Mouse (Mus musculus): Measurements from ENCODE around the gene Tectb. TPM values are rescaled to one million over a fixed set of nuclear protein-coding genes. Genes with fewer than 3 reads are reported as not detected.

Tectb gene
- polyA plus RNA-seq, 1 experiment: not detected

- Histone ChIP-seq H3K4me3 (replicated peaks) (no peak overlapping the region), H3K27me3 (replicated peaks) (peaks cover 11% of the 10 kb centered on the region), H3K36me3 (replicated peaks; ENCODE audit: low read length) (peaks cover 15% of the 10 kb centered on the region), H3K4me1 (peaks cover 43% of the 10 kb centered on the region), H3K9me3 (0 out of 2 replicates have a peak, but pooled peaks cover 2% of the 10 kb centered on the region)
- TF ChIP-seq FLI1 (IDR thresholded peaks at IDR 0.05; ENCODE audit: low read length) (no peak), GATA1 (IDR thresholded peaks at IDR 0.05; ENCODE audit: borderline replicate concordance, low read length) (no peak)
These were observed 36.3 kb downstream of the Tectb start for GRCm38 (mm10) chr19:55216876-55217275.

- Histone ChIP-seq H3K9me3 (0 out of 2 replicates have a peak, but pooled peaks cover 2% of the 10 kb centered on the region), H3K4me3 (replicated peaks) (no peak overlapping the region), H3K27me3 (replicated peaks) (peaks cover 11% of the 10 kb centered on the region), H3K36me3 (replicated peaks; ENCODE audit: low read length) (peaks cover 20% of the 10 kb centered on the region), H3K4me1 (peaks cover 43% of the 10 kb centered on the region)
- TF ChIP-seq FLI1 (IDR thresholded peaks at IDR 0.05; ENCODE audit: low read length): no peak
- TF ChIP-seq GATA1 (IDR thresholded peaks at IDR 0.05; ENCODE audit: borderline replicate concordance, low read length): no peak
These were observed 36.8 kb downstream of the Tectb start for GRCm38 (mm10) chr19:55217365-55217764.

- H3K36me3 ChIP-seq (replicated peaks; ENCODE audit: low read length): peaks cover 29% of the 10 kb centered on the region
- TF ChIP-seq FLI1 (IDR thresholded peaks at IDR 0.05; ENCODE audit: low read length) (no peak), GATA1 (IDR thresholded peaks at IDR 0.05; ENCODE audit: borderline replicate concordance, low read length) (no peak)
These were observed 37.7 kb downstream of the Tectb start for GRCm38 (mm10) chr19:55218192-55218739.

GRCm38 (mm10) chr19:55218741-55219221 lies 38.2 kb downstream of the Tectb start:
- peak overlapping the region; percentile 93 for H3K4me3 ChIP-seq (replicated peaks)
- peaks cover 53% of the 10 kb centered on the region for H3K4me1 ChIP-seq
- H3K36me3 ChIP-seq (replicated peaks; ENCODE audit: low read length): peaks cover 34% of the 10 kb centered on the region

More at GRCm38 (mm10) chr19:55218192-55218739, 37.7 kb downstream of the Tectb start:
- peak overlapping the region; percentile 93 for H3K4me3 ChIP-seq (replicated peaks)
- H3K9me3 ChIP-seq: 0 out of 2 replicates have a peak, but pooled peaks cover 2% of the 10 kb centered on the region
- peaks cover 9% of the 10 kb centered on the region for H3K27me3 ChIP-seq (replicated peaks)
- peaks cover 50% of the 10 kb centered on the region for H3K4me1 ChIP-seq

GRCm38 (mm10) chr19:55219359-55219758 lies 38.8 kb downstream of the Tectb start:
- Histone ChIP-seq H3K4me3 (replicated peaks) (no peak overlapping the region), H3K9me3 (0 out of 2 replicates have a peak, but pooled peaks cover 2% of the 10 kb centered on the region), H3K36me3 (replicated peaks; ENCODE audit: low read length) (peaks cover 39% of the 10 kb centered on the region), H3K4me1 (peaks cover 56% of the 10 kb centered on the region), H3K27me3 (replicated peaks) (peaks cover 10% of the 10 kb centered on the region)
- no peak for TF ChIP-seq FLI1 (IDR thresholded peaks at IDR 0.05; ENCODE audit: low read length)
- no peak for TF ChIP-seq GATA1 (IDR thresholded peaks at IDR 0.05; ENCODE audit: borderline replicate concordance, low read length)

More at GRCm38 (mm10) chr19:55218741-55219221, 38.2 kb downstream of the Tectb start:
- Histone ChIP-seq H3K27me3 (replicated peaks) (peaks cover 7% of the 10 kb centered on the region), H3K9me3 (0 out of 2 replicates have a peak, but pooled peaks cover 2% of the 10 kb centered on the region)
- TF ChIP-seq GATA1 (IDR thresholded peaks at IDR 0.05; ENCODE audit: borderline replicate concordance, low read length): no peak
- no peak for TF ChIP-seq FLI1 (IDR thresholded peaks at IDR 0.05; ENCODE audit: low read length)

GRCm38 (mm10) chr19:55221208-55221607 lies 40.7 kb downstream of the Tectb start:
- H3K4me3 ChIP-seq (replicated peaks): no peak overlapping the region
- H3K4me1 ChIP-seq: peaks cover 68% of the 10 kb centered on the region
- H3K9me3 ChIP-seq: 0 out of 2 replicates have a peak, but pooled peaks cover 2% of the 10 kb centered on the region
- no peak for TF ChIP-seq FLI1 (IDR thresholded peaks at IDR 0.05; ENCODE audit: low read length)
- TF ChIP-seq GATA1 (IDR thresholded peaks at IDR 0.05; ENCODE audit: borderline replicate concordance, low read length): no peak
- peaks cover 9% of the 10 kb centered on the region for H3K27me3 ChIP-seq (replicated peaks)
- H3K36me3 ChIP-seq (replicated peaks; ENCODE audit: low read length): peaks cover 56% of the 10 kb centered on the region

- Histone ChIP-seq H3K4me1 (peaks cover 76% of the 10 kb centered on the region), H3K36me3 (replicated peaks; ENCODE audit: low read length) (peaks cover 66% of the 10 kb centered on the region), H3K9me3 (no peaks in the 10 kb centered on the region), H3K4me3 (replicated peaks) (no peak overlapping the region), H3K27me3 (replicated peaks) (peaks cover 9% of the 10 kb centered on the region)
- TF ChIP-seq GATA1 (IDR thresholded peaks at IDR 0.05; ENCODE audit: borderline replicate concordance, low read length): no peak
- TF ChIP-seq FLI1 (IDR thresholded peaks at IDR 0.05; ENCODE audit: low read length): no peak
These were observed 41.7 kb downstream of the Tectb start for GRCm38 (mm10) chr19:55222268-55222667.

- peaks cover 76% of the 10 kb centered on the region for H3K36me3 ChIP-seq (replicated peaks; ENCODE audit: low read length)
- no peak for TF ChIP-seq GATA1 (IDR thresholded peaks at IDR 0.05; ENCODE audit: borderline replicate concordance, low read length)
- no peak for TF ChIP-seq FLI1 (IDR thresholded peaks at IDR 0.05; ENCODE audit: low read length)
- peaks cover 9% of the 10 kb centered on the region for H3K27me3 ChIP-seq (replicated peaks)
- H3K4me3 ChIP-seq (replicated peaks): no peak overlapping the region
- H3K9me3 ChIP-seq: no peaks in the 10 kb centered on the region
- peaks cover 74% of the 10 kb centered on the region for H3K4me1 ChIP-seq
These were observed 46.1 kb downstream of the Tectb start for GRCm38 (mm10) chr19:55226621-55227020.

GRCm38 (mm10) chr19:55227135-55227534 lies 46.6 kb downstream of the Tectb start:
- Histone ChIP-seq H3K27me3 (replicated peaks) (peaks cover 9% of the 10 kb centered on the region), H3K4me3 (replicated peaks) (no peak overlapping the region), H3K9me3 (no peaks in the 10 kb centered on the region), H3K4me1 (peaks cover 78% of the 10 kb centered on the region), H3K36me3 (replicated peaks; ENCODE audit: low read length) (peaks cover 73% of the 10 kb centered on the region)
- no peak for TF ChIP-seq GATA1 (IDR thresholded peaks at IDR 0.05; ENCODE audit: borderline replicate concordance, low read length)
- no peak for TF ChIP-seq FLI1 (IDR thresholded peaks at IDR 0.05; ENCODE audit: low read length)

- Histone ChIP-seq H3K27me3 (replicated peaks) (no peaks in the 10 kb centered on the region), H3K4me3 (replicated peaks) (peak overlapping the region; percentile 87), H3K36me3 (replicated peaks; ENCODE audit: low read length) (peaks cover 33% of the 10 kb centered on the region), H3K4me1 (peaks cover 95% of the 10 kb centered on the region), H3K9me3 (no peaks in the 10 kb centered on the region)
- no peak for TF ChIP-seq FLI1 (IDR thresholded peaks at IDR 0.05; ENCODE audit: low read length)
- TF ChIP-seq GATA1 (IDR thresholded peaks at IDR 0.05; ENCODE audit: borderline replicate concordance, low read length): no peak
These were observed 50.5 kb downstream of the Tectb start for GRCm38 (mm10) chr19:55231081-55231480.

Measured in megakaryocyte, embryonic 14.5 days (primary cell).